Mouse (Mus musculus): Measurements from ENCODE around the gene Myo18b.

GRCm38 (mm10) chr5:112786788-112787187 lies 109.4 kb downstream of the Myo18b start:
- no peak for TF ChIP-seq POLR2A (IDR thresholded peaks at IDR 0.05; ENCODE audit: low read depth, low read length)
- TF ChIP-seq CTCF (IDR thresholded peaks at IDR 0.05; ENCODE audit: borderline replicate concordance, insufficient read depth, low read length) = no peak

Data from embryonic fibroblast, embryonic 13.5 days (primary cell).